Mouse (Mus musculus): ENCODE data around the gene Lgalsl. TPM values are rescaled to one million over a fixed set of nuclear protein-coding genes. Genes with fewer than 3 reads are reported as not detected.

The Lgalsl gene
- total and polyA plus RNA-seq, 3 experiments: 0.11 TPM; not detected in 2

DNA sequence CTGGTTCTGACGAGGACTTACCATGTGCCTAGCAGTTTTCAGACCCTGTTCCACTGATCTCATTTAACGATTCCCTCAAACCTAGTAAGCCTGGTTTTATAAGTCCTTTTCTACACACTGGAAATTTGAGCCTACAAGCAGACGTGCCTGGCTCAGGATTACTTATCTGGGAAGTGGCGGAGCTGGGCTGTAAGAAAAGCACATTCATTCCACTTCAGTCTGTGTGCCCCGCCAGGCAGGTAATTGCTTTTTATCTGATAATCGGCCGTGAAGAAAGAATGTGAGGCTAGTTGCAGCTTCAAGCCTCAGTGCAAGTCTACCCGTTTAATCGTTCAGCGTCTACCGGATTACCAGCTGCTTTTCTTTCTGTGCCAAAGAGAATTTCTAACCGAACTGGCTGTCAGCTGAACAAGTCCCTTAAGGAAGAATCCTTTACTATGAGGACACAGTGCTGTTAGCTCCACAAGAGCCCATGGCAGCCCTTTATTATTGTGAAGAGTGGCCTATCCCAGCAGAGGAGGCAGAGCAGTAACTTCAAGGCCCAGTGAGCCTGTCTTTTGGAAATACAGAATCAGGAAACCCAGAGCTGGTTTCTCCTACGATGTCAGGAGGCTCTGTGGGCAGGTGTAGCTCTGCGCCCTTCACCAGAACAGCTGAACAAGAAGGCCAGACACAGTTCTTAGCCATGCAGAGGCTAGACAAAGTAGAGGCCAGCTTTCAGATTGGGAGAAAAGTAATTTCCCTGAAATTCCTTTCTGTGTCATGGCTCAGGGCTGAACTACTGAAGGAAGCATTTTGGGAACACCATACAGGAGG is 30.4 kb downstream of the Lgalsl start:
- TF ChIP-seq POLR2AphosphoS5 (IDR thresholded peaks at IDR 0.05; ENCODE audit: insufficient replicate concordance, low read depth, low read length) (no peak), TAL1 (conservative IDR thresholded peaks at IDR 0.05; ENCODE audit: low read depth, low read length) (no peak)
- no peak overlapping the region for H3K4me3 ChIP-seq (ENCODE audit: low read depth, low read length)
- peaks cover 8% of the 10 kb centered on the region; the same call in 1 of the 2 replicates for H3K27me3 ChIP-seq (ENCODE audit: insufficient read depth, low read length)
- no peak for DNase-seq (ENCODE audit: low spot score)
- no peak for ATAC-seq (ENCODE audit: extremely low read depth, insufficient number of reproducible peaks, low FRiP score, poor library complexity, severe bottlenecking)
- no peaks in the 10 kb centered on the region for H3K4me1 ChIP-seq (ENCODE audit: insufficient read depth, low read depth, low read length)
- no peaks in the 10 kb centered on the region for H3K36me3 ChIP-seq (replicated peaks)
- no peaks in the 10 kb centered on the region for H3K9me3 ChIP-seq (replicated peaks)

DNA sequence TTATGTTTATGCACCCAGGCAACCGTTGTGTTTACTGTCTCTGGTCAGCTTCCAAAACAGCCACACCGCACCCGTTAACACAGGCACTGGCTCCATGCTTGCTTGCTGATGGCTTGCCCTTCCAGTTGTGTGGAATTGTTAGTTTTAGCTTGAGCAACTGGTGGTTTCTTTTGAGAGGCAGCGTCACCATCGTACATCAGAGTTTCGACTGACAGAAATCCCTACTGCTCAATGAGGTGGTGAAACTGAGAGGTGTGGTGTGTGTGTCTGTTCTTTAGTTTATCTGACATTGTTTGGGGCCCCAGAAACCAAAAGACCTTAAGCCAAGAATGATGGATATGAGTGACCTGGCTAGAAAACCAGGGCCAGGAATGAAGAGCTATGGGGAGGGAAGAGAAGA is 33.0 kb downstream of the Lgalsl start:
- no peak for ATAC-seq (ENCODE audit: extremely low read depth, insufficient number of reproducible peaks, low FRiP score, poor library complexity, severe bottlenecking)
- Histone ChIP-seq H3K36me3 (replicated peaks) (no peaks in the 10 kb centered on the region), H3K4me3 (ENCODE audit: low read depth, low read length) (no peak overlapping the region), H3K4me1 (ENCODE audit: insufficient read depth, low read depth, low read length) (no peaks in the 10 kb centered on the region), H3K27me3 (ENCODE audit: insufficient read depth, low read length) (peaks cover 16% of the 10 kb centered on the region), H3K9me3 (replicated peaks) (no peaks in the 10 kb centered on the region)
- DNase-seq (ENCODE audit: low spot score): no peak
- no peak for TF ChIP-seq TAL1 (conservative IDR thresholded peaks at IDR 0.05; ENCODE audit: low read depth, low read length)
- no peak for TF ChIP-seq GATA1 (IDR thresholded peaks at IDR 0.05; ENCODE audit: borderline replicate concordance, low read length)
- no peak for TF ChIP-seq CTCF (IDR thresholded peaks at IDR 0.05; ENCODE audit: low read depth, low read length)
- TF ChIP-seq GATA2 (IDR thresholded peaks at IDR 0.05; ENCODE audit: borderline replicate concordance, low read depth, low read length): no peak
- TF ChIP-seq POLR2AphosphoS5 (IDR thresholded peaks at IDR 0.05; ENCODE audit: insufficient replicate concordance, low read depth, low read length): no peak

DNA sequence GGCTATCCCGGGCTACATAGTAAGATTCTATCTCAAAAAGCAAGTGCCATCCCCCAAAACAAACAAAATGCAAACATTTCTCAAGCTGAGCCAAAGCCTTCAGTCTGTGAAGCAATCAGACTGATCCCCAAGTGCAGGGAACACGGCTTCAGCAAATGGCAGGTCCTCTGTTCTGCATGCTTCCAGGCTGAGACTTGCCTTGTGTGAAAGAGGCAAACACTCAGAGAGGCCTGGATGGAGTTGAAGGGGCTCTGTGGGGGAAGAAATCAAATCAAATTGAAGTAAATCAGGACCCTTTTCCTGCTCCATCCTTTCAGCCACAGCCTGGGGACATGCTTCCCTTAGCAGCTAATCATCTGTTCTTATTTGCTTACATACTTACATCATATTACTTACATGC is 35.4 kb downstream of the Lgalsl start:
- H3K36me3 ChIP-seq (replicated peaks): no peaks in the 10 kb centered on the region
- no peaks in the 10 kb centered on the region for H3K9me3 ChIP-seq (replicated peaks)
- H3K27me3 ChIP-seq (ENCODE audit: insufficient read depth, low read length): peaks cover 19% of the 10 kb centered on the region
- TF ChIP-seq POLR2AphosphoS5 (IDR thresholded peaks at IDR 0.05; ENCODE audit: insufficient replicate concordance, low read depth, low read length): no peak
- no peak for TF ChIP-seq TAL1 (conservative IDR thresholded peaks at IDR 0.05; ENCODE audit: low read depth, low read length)
- no peak for TF ChIP-seq GATA1 (IDR thresholded peaks at IDR 0.05; ENCODE audit: borderline replicate concordance, low read length)
- no peak for TF ChIP-seq GATA2 (IDR thresholded peaks at IDR 0.05; ENCODE audit: borderline replicate concordance, low read depth, low read length)
- TF ChIP-seq CTCF (IDR thresholded peaks at IDR 0.05; ENCODE audit: low read depth, low read length): no peak
- no peaks in the 10 kb centered on the region for H3K4me1 ChIP-seq (ENCODE audit: insufficient read depth, low read depth, low read length)
- H3K4me3 ChIP-seq (ENCODE audit: low read depth, low read length): no peak overlapping the region
- ATAC-seq (ENCODE audit: extremely low read depth, insufficient number of reproducible peaks, low FRiP score, poor library complexity, severe bottlenecking) (no peak), DNase-seq (ENCODE audit: low spot score) (no peak)

DNA sequence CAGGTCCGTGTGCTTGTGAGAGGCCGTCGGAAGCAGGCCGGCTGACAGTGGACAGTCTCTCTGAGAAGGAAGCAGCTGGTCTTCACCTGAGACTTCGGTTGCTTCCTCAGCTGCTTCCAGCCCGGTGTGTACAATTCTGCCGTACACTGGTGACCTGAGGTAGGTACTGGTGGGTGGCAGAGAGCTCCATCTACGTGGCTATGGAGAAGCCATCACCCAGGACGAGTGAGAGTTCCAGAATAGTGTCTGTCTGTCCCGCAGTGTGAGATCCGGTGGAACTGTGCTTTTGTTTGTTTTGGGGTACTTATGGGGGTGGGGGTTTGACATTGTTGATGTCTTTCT is 36.0 kb downstream of the Lgalsl start:
- DNase-seq (ENCODE audit: low spot score): no peak
- Histone ChIP-seq H3K36me3 (replicated peaks) (no peaks in the 10 kb centered on the region), H3K4me3 (ENCODE audit: low read depth, low read length) (no peak overlapping the region), H3K27me3 (ENCODE audit: insufficient read depth, low read length) (peaks cover 13% of the 10 kb centered on the region), H3K4me1 (ENCODE audit: insufficient read depth, low read depth, low read length) (no peaks in the 10 kb centered on the region), H3K9me3 (replicated peaks) (no peaks in the 10 kb centered on the region)
- ATAC-seq (ENCODE audit: extremely low read depth, insufficient number of reproducible peaks, low FRiP score, poor library complexity, severe bottlenecking): no peak
- TF ChIP-seq TAL1 (conservative IDR thresholded peaks at IDR 0.05; ENCODE audit: low read depth, low read length) (no peak), POLR2AphosphoS5 (IDR thresholded peaks at IDR 0.05; ENCODE audit: insufficient replicate concordance, low read depth, low read length) (no peak), CTCF (IDR thresholded peaks at IDR 0.05; ENCODE audit: low read depth, low read length) (no peak), GATA1 (IDR thresholded peaks at IDR 0.05; ENCODE audit: borderline replicate concordance, low read length) (no peak), GATA2 (IDR thresholded peaks at IDR 0.05; ENCODE audit: borderline replicate concordance, low read depth, low read length) (no peak)

DNA sequence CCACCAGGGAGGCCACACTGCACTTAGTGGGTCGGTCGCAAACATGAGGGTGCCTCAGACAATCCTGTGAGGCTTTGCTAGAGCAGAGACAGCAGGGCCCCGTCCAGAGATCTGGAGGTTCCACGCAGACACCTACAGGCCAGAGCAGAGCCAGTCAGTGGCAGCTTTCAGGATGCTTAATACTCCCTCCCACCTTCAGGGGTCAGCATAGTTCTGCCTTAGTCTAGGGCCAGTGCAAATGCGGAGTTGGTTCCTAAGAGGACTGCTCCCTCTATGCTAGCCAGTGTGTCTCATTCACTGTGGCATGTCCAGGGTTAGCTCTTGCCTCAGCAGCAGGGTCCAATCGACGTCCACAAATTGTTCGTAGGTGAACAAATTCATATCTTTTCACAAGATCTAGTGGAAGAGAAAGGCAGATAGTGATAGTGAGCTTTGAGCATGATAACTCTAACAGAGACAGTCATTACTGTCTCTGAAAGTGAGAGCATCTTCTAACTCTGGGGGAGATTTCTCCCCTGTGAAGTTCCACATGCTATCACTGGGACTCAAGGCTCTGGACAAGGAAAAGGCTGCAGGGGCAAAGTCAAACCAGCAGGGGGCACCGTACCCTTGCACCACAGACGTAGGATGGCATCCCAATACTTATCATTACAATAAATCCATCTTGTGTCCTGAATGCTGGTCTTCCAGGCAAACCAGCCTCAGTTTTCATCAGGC is 36.5 kb downstream of the Lgalsl start:
- ATAC-seq (ENCODE audit: extremely low read depth, insufficient number of reproducible peaks, low FRiP score, poor library complexity, severe bottlenecking): no peak; the same call in 1 of the 2 replicates
- TF ChIP-seq CTCF (IDR thresholded peaks at IDR 0.05; ENCODE audit: low read depth, low read length): peak; percentile 64
- TF ChIP-seq GATA1 (IDR thresholded peaks at IDR 0.05; ENCODE audit: borderline replicate concordance, low read length): no peak
- Histone ChIP-seq H3K27me3 (ENCODE audit: insufficient read depth, low read length) (peaks cover 13% of the 10 kb centered on the region), H3K9me3 (replicated peaks) (no peaks in the 10 kb centered on the region), H3K36me3 (replicated peaks) (no peaks in the 10 kb centered on the region), H3K4me3 (ENCODE audit: low read depth, low read length) (no peak overlapping the region), H3K4me1 (ENCODE audit: insufficient read depth, low read depth, low read length) (no peaks in the 10 kb centered on the region)
- DNase-seq (ENCODE audit: low spot score): peak; percentile 22

DNA sequence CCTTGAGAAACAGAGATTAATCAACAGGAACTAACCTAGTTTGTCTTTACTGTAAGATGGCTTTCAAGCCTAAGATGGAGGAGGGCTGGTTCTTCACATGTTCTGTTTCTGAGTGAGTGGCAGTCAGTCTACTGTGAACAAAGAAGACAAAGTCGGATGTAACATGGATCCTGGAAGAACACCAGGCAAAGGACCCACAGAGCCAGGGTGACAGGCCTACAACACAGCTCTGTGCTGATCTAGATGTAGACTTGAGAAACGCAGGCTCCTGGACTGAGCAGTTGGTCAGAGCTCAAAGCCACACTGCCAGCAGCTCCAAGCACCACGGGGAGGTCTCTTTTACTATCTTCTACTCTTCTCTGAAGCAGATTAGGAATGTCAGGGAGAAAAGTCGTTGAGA is 37.2 kb downstream of the Lgalsl start:
- ATAC-seq (ENCODE audit: extremely low read depth, insufficient number of reproducible peaks, low FRiP score, poor library complexity, severe bottlenecking) (no peak), DNase-seq (ENCODE audit: low spot score) (no peak)
- Histone ChIP-seq H3K9me3 (replicated peaks) (no peaks in the 10 kb centered on the region), H3K27me3 (ENCODE audit: insufficient read depth, low read length) (peaks cover 13% of the 10 kb centered on the region), H3K36me3 (replicated peaks) (no peaks in the 10 kb centered on the region), H3K4me1 (ENCODE audit: insufficient read depth, low read depth, low read length) (no peaks in the 10 kb centered on the region), H3K4me3 (ENCODE audit: low read depth, low read length) (no peak overlapping the region)
- TF ChIP-seq POLR2AphosphoS5 (IDR thresholded peaks at IDR 0.05; ENCODE audit: insufficient replicate concordance, low read depth, low read length) (no peak), TAL1 (conservative IDR thresholded peaks at IDR 0.05; ENCODE audit: low read depth, low read length) (no peak), GATA1 (IDR thresholded peaks at IDR 0.05; ENCODE audit: borderline replicate concordance, low read length) (no peak), CTCF (IDR thresholded peaks at IDR 0.05; ENCODE audit: low read depth, low read length) (no peak), GATA2 (IDR thresholded peaks at IDR 0.05; ENCODE audit: borderline replicate concordance, low read depth, low read length) (no peak)

All from G1E (cell line).